Mouse (Mus musculus): ENCODE measurements around the gene Kcnk10.

DNA sequence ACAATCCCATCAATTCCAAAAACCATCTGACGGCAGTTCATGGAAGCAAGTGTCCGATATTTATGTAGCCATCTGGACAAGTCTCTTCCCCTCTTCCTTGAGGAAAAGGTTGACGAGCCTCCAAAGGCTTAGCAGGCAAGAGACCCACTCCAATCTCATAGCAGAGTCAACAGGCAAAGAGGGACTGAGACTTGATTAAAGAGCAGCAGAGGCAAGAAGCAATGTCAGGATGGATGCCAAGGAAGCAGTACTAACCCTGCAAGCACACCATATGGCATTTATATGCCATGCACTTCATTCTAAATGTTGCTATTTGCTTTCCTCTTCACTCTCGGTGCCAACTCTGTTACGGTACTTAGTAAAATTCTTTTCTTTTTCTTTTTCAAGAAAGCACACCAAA is 119.6 kb downstream of the Kcnk10 start:
- TF ChIP-seq CTCF (IDR thresholded peaks at IDR 0.05; ENCODE audit: low read depth, low read length) (no peak), POLR2AphosphoS5 (IDR thresholded peaks at IDR 0.05; ENCODE audit: insufficient replicate concordance, low read depth, low read length) (no peak), GATA1 (IDR thresholded peaks at IDR 0.05; ENCODE audit: borderline replicate concordance, low read length) (no peak), TAL1 (conservative IDR thresholded peaks at IDR 0.05; ENCODE audit: low read depth, low read length) (no peak), GATA2 (IDR thresholded peaks at IDR 0.05; ENCODE audit: borderline replicate concordance, low read depth, low read length) (no peak)

All from G1E (cell line).